Mouse (Mus musculus): ENCODE measurements at regions not wholly inside any gene's neighbourhood (a gene's known extent, or its start where the extent isn't known, plus 50 kb on each side); places are given as distances from the start of the nearest gene placed in this dataset.
A peak's percentile ranks its signal among the peaks of the same experiment; 100 is the strongest.

- Histone ChIP-seq H3K4me1 (replicated peaks) (no peaks in the 10 kb centered on the region), H3K4me3 (replicated peaks) (no peak overlapping the region), H3K4me2 (no peak overlapping the region), H3K9ac (replicated peaks) (no peak overlapping the region), H3K9me3 (no peaks in the 10 kb centered on the region), H3K27ac (no peak overlapping the region), H3K27me3 (no peaks in the 10 kb centered on the region), H3K36me3 (no peaks in the 10 kb centered on the region)
- no peak for ATAC-seq (ENCODE audit: insufficient number of reproducible peaks, insufficient read depth, low FRiP score, low TSS enrichment, low read depth)
Observed at GRCm38 (mm10) chr10:102943156-102943555, 86.9 kb downstream of the Alx1 start.

GRCm38 (mm10) chr10:102940823-102941519 lies 89.0 kb downstream of the Alx1 start:
- Histone ChIP-seq H3K9ac (replicated peaks) (no peak overlapping the region), H3K27me3 (no peaks in the 10 kb centered on the region), H3K4me3 (replicated peaks) (no peak overlapping the region), H3K27ac (no peak overlapping the region), H3K4me2 (no peak overlapping the region), H3K4me1 (replicated peaks) (no peaks in the 10 kb centered on the region), H3K36me3 (no peaks in the 10 kb centered on the region), H3K9me3 (no peaks in the 10 kb centered on the region)
- no peak for ATAC-seq (ENCODE audit: insufficient number of reproducible peaks, insufficient read depth, low FRiP score, low TSS enrichment, low read depth)

GRCm38 (mm10) chr10:102931445-102931844 lies 98.6 kb downstream of the Alx1 start:
- Histone ChIP-seq H3K27ac (no peak overlapping the region), H3K9me3 (no peaks in the 10 kb centered on the region), H3K27me3 (no peaks in the 10 kb centered on the region), H3K9ac (replicated peaks) (no peak overlapping the region), H3K36me3 (no peaks in the 10 kb centered on the region), H3K4me3 (replicated peaks) (no peak overlapping the region), H3K4me1 (replicated peaks) (no peaks in the 10 kb centered on the region), H3K4me2 (no peak overlapping the region)
- no peak for ATAC-seq (ENCODE audit: insufficient number of reproducible peaks, insufficient read depth, low FRiP score, low TSS enrichment, low read depth)
- WGBS, result 69% methylated on average over 3 of the region's 3 CpGs

GRCm38 (mm10) chr10:102928651-102929050 lies 101.4 kb downstream of the Alx1 start:
- no peaks in the 10 kb centered on the region for H3K4me1 ChIP-seq (replicated peaks)
- ATAC-seq (ENCODE audit: insufficient number of reproducible peaks, insufficient read depth, low FRiP score, low TSS enrichment, low read depth), result no peak
- no peak overlapping the region for H3K9ac ChIP-seq (replicated peaks)
- no peaks in the 10 kb centered on the region for H3K9me3 ChIP-seq
- no peaks in the 10 kb centered on the region for H3K27me3 ChIP-seq
- H3K4me3 ChIP-seq (replicated peaks), result no peak overlapping the region
- no peak overlapping the region for H3K4me2 ChIP-seq
- H3K36me3 ChIP-seq, result no peaks in the 10 kb centered on the region
- H3K27ac ChIP-seq, result no peak overlapping the region
- 78% methylated on average over 1 of the region's 1 CpGs for WGBS

- Histone ChIP-seq H3K4me1 (replicated peaks) (no peaks in the 10 kb centered on the region; the same call in 1 of the 2 replicates), H3K36me3 (no peaks in the 10 kb centered on the region), H3K4me2 (no peak overlapping the region), H3K9me3 (no peaks in the 10 kb centered on the region), H3K27ac (no peak overlapping the region), H3K4me3 (replicated peaks) (no peak overlapping the region), H3K9ac (replicated peaks) (no peak overlapping the region), H3K27me3 (no peaks in the 10 kb centered on the region)
- WGBS, result 18% methylated on average over 2 of the region's 2 CpGs
- no peak for ATAC-seq (ENCODE audit: insufficient number of reproducible peaks, insufficient read depth, low FRiP score, low TSS enrichment, low read depth)
Observed at GRCm38 (mm10) chr10:102897368-102897767, 132.6 kb downstream of the Alx1 start.

GRCm38 (mm10) chr10:102895952-102896351 lies 134.1 kb downstream of the Alx1 start:
- 13% methylated on average over 1 of the region's 1 CpGs for WGBS
- Histone ChIP-seq H3K4me1 (replicated peaks) (no peaks in the 10 kb centered on the region; the same call in 1 of the 2 replicates), H3K27ac (no peak overlapping the region), H3K4me2 (no peak overlapping the region), H3K4me3 (replicated peaks) (no peak overlapping the region), H3K9ac (replicated peaks) (no peak overlapping the region), H3K9me3 (no peaks in the 10 kb centered on the region), H3K27me3 (no peaks in the 10 kb centered on the region), H3K36me3 (no peaks in the 10 kb centered on the region)
- no peak for ATAC-seq (ENCODE audit: insufficient number of reproducible peaks, insufficient read depth, low FRiP score, low TSS enrichment, low read depth)

GRCm38 (mm10) chr10:102892373-102892772 lies 137.6 kb downstream of the Alx1 start:
- Histone ChIP-seq H3K4me2 (no peak overlapping the region), H3K9me3 (no peaks in the 10 kb centered on the region), H3K4me1 (replicated peaks) (no peaks in the 10 kb centered on the region), H3K4me3 (replicated peaks) (no peak overlapping the region), H3K27me3 (no peaks in the 10 kb centered on the region), H3K9ac (replicated peaks) (no peak overlapping the region), H3K36me3 (no peaks in the 10 kb centered on the region), H3K27ac (no peak overlapping the region)
- 83% methylated on average over 3 of the region's 3 CpGs for WGBS
- ATAC-seq (ENCODE audit: insufficient number of reproducible peaks, insufficient read depth, low FRiP score, low TSS enrichment, low read depth), result no peak

GRCm38 (mm10) chr10:102889709-102890108 lies 140.3 kb downstream of the Alx1 start:
- H3K4me1 ChIP-seq (replicated peaks), result no peaks in the 10 kb centered on the region
- no peak overlapping the region for H3K27ac ChIP-seq
- WGBS, result 83% methylated on average over 3 of the region's 3 CpGs
- H3K9ac ChIP-seq (replicated peaks), result no peak overlapping the region
- H3K27me3 ChIP-seq, result no peaks in the 10 kb centered on the region
- H3K36me3 ChIP-seq, result no peaks in the 10 kb centered on the region
- H3K9me3 ChIP-seq, result no peaks in the 10 kb centered on the region
- H3K4me3 ChIP-seq (replicated peaks), result no peak overlapping the region
- H3K4me2 ChIP-seq, result no peak overlapping the region
- ATAC-seq (ENCODE audit: insufficient number of reproducible peaks, insufficient read depth, low FRiP score, low TSS enrichment, low read depth), result no peak

GRCm38 (mm10) chr10:102881824-102882438 lies 148.1 kb downstream of the Alx1 start:
- no peak for ATAC-seq (ENCODE audit: insufficient number of reproducible peaks, insufficient read depth, low FRiP score, low TSS enrichment, low read depth)
- no peak overlapping the region for H3K9ac ChIP-seq (replicated peaks)
- H3K4me3 ChIP-seq (replicated peaks), result no peak overlapping the region
- peaks cover 4% of the 10 kb centered on the region; the same call in 1 of the 2 replicates for H3K4me1 ChIP-seq (replicated peaks)
- H3K9me3 ChIP-seq, result no peaks in the 10 kb centered on the region
- no peak overlapping the region for H3K4me2 ChIP-seq
- no peaks in the 10 kb centered on the region for H3K36me3 ChIP-seq
- H3K27me3 ChIP-seq, result no peaks in the 10 kb centered on the region
- no peak overlapping the region for H3K27ac ChIP-seq
- WGBS, result 50% methylated on average over 6 of the region's 6 CpGs

- no peak overlapping the region; the same call in 1 of the 2 replicates for H3K4me3 ChIP-seq (replicated peaks)
- no peak overlapping the region for H3K9ac ChIP-seq (replicated peaks)
- no peaks in the 10 kb centered on the region for H3K36me3 ChIP-seq
- no peaks in the 10 kb centered on the region for H3K27me3 ChIP-seq
- ATAC-seq (ENCODE audit: insufficient number of reproducible peaks, insufficient read depth, low FRiP score, low TSS enrichment, low read depth), result peak; percentile 81; the same call in 1 of the 2 replicates
- peak overlapping the region; percentile 51 for H3K4me2 ChIP-seq
- no peak overlapping the region for H3K27ac ChIP-seq
- H3K4me1 ChIP-seq (replicated peaks), result peaks cover 4% of the 10 kb centered on the region; the same call in 1 of the 2 replicates
- no peaks in the 10 kb centered on the region for H3K9me3 ChIP-seq
- WGBS, result 21% methylated on average over 11 of the region's 11 CpGs
Observed at GRCm38 (mm10) chr10:102878010-102878409, 152.0 kb downstream of the Alx1 start.

- no peaks in the 10 kb centered on the region for H3K27me3 ChIP-seq
- H3K4me1 ChIP-seq (replicated peaks), result peaks cover 4% of the 10 kb centered on the region; the same call in 1 of the 2 replicates
- H3K4me3 ChIP-seq (replicated peaks), result no peak overlapping the region
- H3K27ac ChIP-seq, result no peak overlapping the region
- H3K36me3 ChIP-seq, result no peaks in the 10 kb centered on the region
- WGBS, result 82% methylated on average over 3 of the region's 3 CpGs
- no peak for ATAC-seq (ENCODE audit: insufficient number of reproducible peaks, insufficient read depth, low FRiP score, low TSS enrichment, low read depth)
- no peak overlapping the region for H3K4me2 ChIP-seq
- H3K9ac ChIP-seq (replicated peaks), result no peak overlapping the region
- H3K9me3 ChIP-seq, result no peaks in the 10 kb centered on the region
Observed at GRCm38 (mm10) chr10:102876946-102877345, 153.1 kb downstream of the Alx1 start.

GRCm38 (mm10) chr10:102866920-102867319 lies 163.1 kb downstream of the Alx1 start:
- Histone ChIP-seq H3K9me3 (no peaks in the 10 kb centered on the region), H3K9ac (replicated peaks) (no peak overlapping the region), H3K4me2 (no peak overlapping the region), H3K27me3 (no peaks in the 10 kb centered on the region), H3K4me1 (replicated peaks) (no peaks in the 10 kb centered on the region), H3K27ac (no peak overlapping the region), H3K4me3 (replicated peaks) (no peak overlapping the region), H3K36me3 (no peaks in the 10 kb centered on the region)
- ATAC-seq (ENCODE audit: insufficient number of reproducible peaks, insufficient read depth, low FRiP score, low TSS enrichment, low read depth), result no peak
- WGBS, result 28% methylated on average over 4 of the region's 4 CpGs

All from limb, embryonic 12.5 days (tissue).